In genomic region chr16:62807249-62807979, GRCm38 (mm10) we compare ENCODE assay signal across 10 mouse cellular contexts. TPM values are rescaled to one million over a fixed set of nuclear protein-coding genes. Genes with fewer than 3 reads are reported as not detected.
DNase-seq lines count a peak whose midpoint lies in the region; ATAC-seq and TF ChIP-seq lines count a peak whose summit lies in the region.
"Had no signal": no experiment of that assay in that cellular context is flagged by ENCODE, and none has a peak within 500 bp of the region (broad histone marks: within the 10 kb centered on the region; RNA-seq: fewer than 3 reads in every experiment).

No protein-coding gene starts in this region.

- no peaks in the 10 kb centered on the region for H3K9me3 ChIP-seq in forebrain, embryonic 10.5 days
- no peaks in the 10 kb centered on the region for H3K9me3 ChIP-seq in forebrain, embryonic 13.5 days (replicated peaks)
- H3K9me3 ChIP-seq in lung, embryonic 15.5 days, result no peaks in the 10 kb centered on the region
- H3K9me3 ChIP-seq in limb, embryonic 14.5 days (ENCODE audit: control insufficient read depth, low read length), result no peaks in the 10 kb centered on the region
- H3K9me3 ChIP-seq: heart, embryonic 15.5 days had no signal

- no peak for ATAC-seq in forebrain, embryonic 13.5 days
- ATAC-seq in lung, embryonic 15.5 days (ENCODE audit: borderline replicate concordance, extremely low read depth, low FRiP score, low TSS enrichment), result peak; percentile 77
- 0 out of 2 replicates have a peak, but pooled peaks have one; percentile 37 for ATAC-seq in limb, embryonic 14.5 days (ENCODE audit: low FRiP score, low read depth)

- H3K36me3 ChIP-seq in forebrain, embryonic 10.5 days (replicated peaks), result peaks cover 9% of the 10 kb centered on the region
- peaks cover 16% of the 10 kb centered on the region; the same call in 1 of the 2 replicates for H3K36me3 ChIP-seq in forebrain, embryonic 13.5 days (ENCODE audit: poor library complexity, severe bottlenecking)
- peaks cover 7% of the 10 kb centered on the region; the same call in 1 of the 2 replicates for H3K36me3 ChIP-seq in lung, embryonic 15.5 days
- H3K36me3 ChIP-seq in limb, embryonic 14.5 days (ENCODE audit: control insufficient read depth, insufficient read depth, low read length), result peaks cover 22% of the 10 kb centered on the region; the same call in 1 of the 2 replicates
- H3K36me3 ChIP-seq: heart, embryonic 15.5 days had no signal

- 66% methylated on average over 8 of the region's 8 CpGs for WGBS in forebrain, embryonic 10.5 days
- 56% methylated on average over 8 of the region's 8 CpGs for WGBS in forebrain, embryonic 13.5 days
- WGBS in lung, embryonic 15.5 days, result 53% methylated on average over 8 of the region's 8 CpGs
- WGBS in limb, embryonic 14.5 days, result 44% methylated on average over 8 of the region's 8 CpGs

- no peak for TF ChIP-seq POLR2A in limb, embryonic 14.5 days (IDR thresholded peaks at IDR 0.05; ENCODE audit: borderline replicate concordance, extremely low read depth, insufficient read depth, insufficient read length)

- no peak overlapping the region for H3K4me3 ChIP-seq in forebrain, embryonic 10.5 days
- no peak overlapping the region for H3K4me3 ChIP-seq in forebrain, embryonic 13.5 days
- no peak overlapping the region for H3K4me3 ChIP-seq in lung, embryonic 15.5 days
- H3K4me3 ChIP-seq in limb, embryonic 14.5 days (replicated peaks; ENCODE audit: low read length), result no peak overlapping the region
- H3K4me3 ChIP-seq: heart, embryonic 15.5 days had no signal

- H3K27me3 ChIP-seq in forebrain, embryonic 10.5 days (ENCODE audit: poor library complexity, severe bottlenecking), result no peaks in the 10 kb centered on the region
- no peaks in the 10 kb centered on the region for H3K27me3 ChIP-seq in forebrain, embryonic 13.5 days
- H3K27me3 ChIP-seq in lung, embryonic 15.5 days, result no peaks in the 10 kb centered on the region
- no peaks in the 10 kb centered on the region for H3K27me3 ChIP-seq in limb, embryonic 14.5 days (ENCODE audit: control insufficient read depth, insufficient read depth, low read length)
- H3K27me3 ChIP-seq: heart, embryonic 15.5 days had no signal

- H3K9ac ChIP-seq in forebrain, embryonic 13.5 days, result no peak overlapping the region
- H3K9ac ChIP-seq in lung, embryonic 15.5 days, result no peak overlapping the region
- H3K9ac ChIP-seq in limb, embryonic 14.5 days (ENCODE audit: low read depth, low read length, severe bottlenecking), result no peak overlapping the region
- H3K9ac ChIP-seq: heart, embryonic 15.5 days had no signal

- H3K4me1 ChIP-seq in forebrain, embryonic 10.5 days, result peaks cover 11% of the 10 kb centered on the region
- no peaks in the 10 kb centered on the region for H3K4me1 ChIP-seq in forebrain, embryonic 13.5 days
- H3K4me1 ChIP-seq in lung, embryonic 15.5 days, result peaks cover 13% of the 10 kb centered on the region; the same call in 1 of the 2 replicates
- H3K4me1 ChIP-seq in limb, embryonic 14.5 days (ENCODE audit: control insufficient read depth, insufficient read depth, low read length), result 0 out of 2 replicates have a peak, but pooled peaks cover 4% of the 10 kb centered on the region
- H3K4me1 ChIP-seq: heart, embryonic 15.5 days had no signal

- DNase-seq in forebrain, embryonic 10.5 days (ENCODE audit: extremely low spot score, low spot score), result no peak
- no peak for DNase-seq in lung, postnatal 14 days
- peak; percentile 35 for DNase-seq in limb, embryonic 14.5 days (ENCODE audit: low spot score)
- peak; percentile 27 for DNase-seq in thymus, postnatal 25 days
- no peak for DNase-seq in ovary, postnatal 14 days (ENCODE audit: low spot score)
- no peak for DNase-seq in left cerebral cortex, postnatal 14 days (ENCODE audit: low spot score in 2 of 2)

- 0 out of 2 replicates have a peak overlapping the region, but pooled peaks have one; percentile 30 for H3K27ac ChIP-seq in forebrain, embryonic 10.5 days
- no peak overlapping the region for H3K27ac ChIP-seq in forebrain, embryonic 13.5 days
- peak overlapping the region; percentile 52 for H3K27ac ChIP-seq in lung, embryonic 15.5 days
- no peak overlapping the region for H3K27ac ChIP-seq in limb, embryonic 14.5 days (replicated peaks; ENCODE audit: low read depth, low read length)
- H3K27ac ChIP-seq: heart, embryonic 15.5 days had no signal

- no peak overlapping the region for H3K4me2 ChIP-seq in forebrain, embryonic 13.5 days
- no peak overlapping the region for H3K4me2 ChIP-seq in lung, embryonic 15.5 days
- H3K4me2 ChIP-seq in limb, embryonic 14.5 days (replicated peaks; ENCODE audit: low read depth, low read length, severe bottlenecking), result no peak overlapping the region
- H3K4me2 ChIP-seq: heart, embryonic 15.5 days had no signal

- intact Hi-C loops in left cerebral cortex, postnatal 14 days (cut with DNase I), result no loop called here

RNA-seq across cellular contexts. Expression of gene Stx19, which starts 7.1 kb away (rescaled TPM):
- polyA plus RNA-seq in forebrain, embryonic 10.5 days (2016; fragmentation: Nextera tagmentation; extraction: Ambion mirVana), result 0.30 and 0.39 TPM in 2 replicates
- polyA plus RNA-seq in forebrain, embryonic 13.5 days (2015; fragmentation: Nextera tagmentation; extraction: Ambion mirVana), result 0.52 and 0.63 TPM in 2 replicates
- polyA plus RNA-seq in lung, embryonic 15.5 days (2015; fragmentation: Nextera tagmentation; extraction: Ambion mirVana), result 3.0 and 3.5 TPM in 2 replicates
- polyA plus RNA-seq in limb, embryonic 14.5 days (2012; rRNA removed), result 0.27 and 0.36 TPM in 2 replicates
- 1.1 and 1.3 TPM in 2 replicates for polyA plus RNA-seq in limb, embryonic 14.5 days (2014; fragmentation: Nextera tagmentation; extraction: Ambion mirVana)
- total RNA-seq in left cerebral cortex, postnatal 14 days (2021), result not detected
- total RNA-seq: liver, adult 2 months had no signal
- polyA plus RNA-seq: liver, adult 2 months had no signal

RNA-seq across cellular contexts. Expression of gene Nsun3, which starts 20.8 kb away (rescaled TPM):
- 9.3 and 9.5 TPM in 2 replicates for polyA plus RNA-seq in forebrain, embryonic 10.5 days (2016; fragmentation: Nextera tagmentation; extraction: Ambion mirVana)
- polyA plus RNA-seq in forebrain, embryonic 13.5 days (2015; fragmentation: Nextera tagmentation; extraction: Ambion mirVana), result 10.4 and 10.8 TPM in 2 replicates
- polyA plus RNA-seq in lung, embryonic 15.5 days (2015; fragmentation: Nextera tagmentation; extraction: Ambion mirVana), result 6.8 and 8.5 TPM in 2 replicates
- 7.2 and 7.8 TPM in 2 replicates for polyA plus RNA-seq in limb, embryonic 14.5 days (2012; rRNA removed)
- 8.1 and 9.9 TPM in 2 replicates for polyA plus RNA-seq in limb, embryonic 14.5 days (2014; fragmentation: Nextera tagmentation; extraction: Ambion mirVana)
- total RNA-seq in left cerebral cortex, postnatal 14 days (2021), result 10 to 100 TPM; 11.8 to 11.9 TPM

RNA-seq across cellular contexts. Expression of gene Arl13b, which starts 39.4 kb away (rescaled TPM):
- polyA plus RNA-seq in forebrain, embryonic 10.5 days (2016; fragmentation: Nextera tagmentation; extraction: Ambion mirVana), result 15.3 and 16.4 TPM in 2 replicates
- polyA plus RNA-seq in forebrain, embryonic 13.5 days (2015; fragmentation: Nextera tagmentation; extraction: Ambion mirVana), result 19.0 and 19.5 TPM in 2 replicates
- polyA plus RNA-seq in lung, embryonic 15.5 days (2015; fragmentation: Nextera tagmentation; extraction: Ambion mirVana), result 20.5 and 21.3 TPM in 2 replicates
- polyA plus RNA-seq in limb, embryonic 14.5 days (2012; rRNA removed), result 16.0 and 21.5 TPM in 2 replicates
- polyA plus RNA-seq in limb, embryonic 14.5 days (2014; fragmentation: Nextera tagmentation; extraction: Ambion mirVana), result 23.7 and 24.0 TPM in 2 replicates
- 1 to 10 TPM; 6.6 to 9.8 TPM for total RNA-seq in left cerebral cortex, postnatal 14 days (2021)

RNA-seq across cellular contexts. Expression of gene Pros1, which starts 46.7 kb away (rescaled TPM):
- polyA plus RNA-seq in forebrain, embryonic 10.5 days (2016; fragmentation: Nextera tagmentation; extraction: Ambion mirVana), result 16.9 and 17.0 TPM in 2 replicates
- polyA plus RNA-seq in forebrain, embryonic 13.5 days (2015; fragmentation: Nextera tagmentation; extraction: Ambion mirVana), result 7.7 and 8.6 TPM in 2 replicates
- polyA plus RNA-seq in lung, embryonic 15.5 days (2015; fragmentation: Nextera tagmentation; extraction: Ambion mirVana), result 66.1 and 69.3 TPM in 2 replicates
- polyA plus RNA-seq in limb, embryonic 14.5 days (2012; rRNA removed), result 23.7 and 25.7 TPM in 2 replicates
- 43.2 and 46.9 TPM in 2 replicates for polyA plus RNA-seq in limb, embryonic 14.5 days (2014; fragmentation: Nextera tagmentation; extraction: Ambion mirVana)
- 10 to 100 TPM in 1 of 2 experiments, 1 to 10 TPM in 1; 9.6 to 10.3 TPM for total RNA-seq in left cerebral cortex, postnatal 14 days (2021)

Comparison
In these comparisons a context has a peak if more than half of its experiments do, and no peak if none do; other contexts are left out.
1. H3K27ac ChIP-seq: peak in forebrain, embryonic 10.5 days (single experiment) and lung, embryonic 15.5 days (single experiment); none in forebrain, embryonic 13.5 days (single experiment) and limb, embryonic 14.5 days (single experiment).
2. DNase-seq: peak in limb, embryonic 14.5 days (single experiment) and thymus, postnatal 25 days (single experiment); none in forebrain, embryonic 10.5 days (single experiment), lung, postnatal 14 days (single experiment), ovary, postnatal 14 days (single experiment) and left cerebral cortex, postnatal 14 days (0 of 2).